Mouse (Mus musculus) limb, embryonic 14.5 days (tissue): ENCODE measurements at regions not wholly inside any gene's neighbourhood (a gene's known extent, or its start where the extent isn't known, plus 50 kb on each side); places are given as distances from the start of the nearest gene placed in this dataset.

ENCODE experiments used
- ATAC-seq: fragments of 200-750 bp; cut with Nextera tagmentation; 2 replicates; pipeline ENCODE4 v1.8.0; 2017; ENCODE audit warnings: low read depth, moderate number of reproducible peaks, moderate TSS enrichment; ENCODE audit not compliant: low FRiP score
- DNase-seq: peaks from one replicate; pipeline ENCODE4 v3.0.0-alpha.2; 2015; ENCODE audit warnings: low spot score
- H3K27ac ChIP-seq: fragments of 300-500 bp; sonication (generic); replicated peaks from 2 replicates; pipeline ENCODE4 v1.5.1; 2014; ENCODE audit warnings: low read depth, mild to moderate bottlenecking, low read length, moderate library complexity, mixed read lengths
- H3K27me3 ChIP-seq: fragments of 300-500 bp; sonication (generic); 2 replicates; pipeline ENCODE4 v1.6.1; 2014; ENCODE audit warnings: low read length, mixed read lengths; ENCODE audit not compliant: control insufficient read depth, insufficient read depth
- H3K36me3 ChIP-seq: fragments of 300-500 bp; sonication (generic); 2 replicates; pipeline ENCODE4 v1.6.1; 2014; ENCODE audit warnings: mild to moderate bottlenecking, low read length, moderate library complexity, mixed read lengths; ENCODE audit not compliant: control insufficient read depth, insufficient read depth
- H3K4me1 ChIP-seq: fragments of 300-500 bp; sonication (generic); 2 replicates; pipeline ENCODE4 v1.6.1; 2014; ENCODE audit warnings: antibody characterized with exemption, low read length, mixed read lengths; ENCODE audit not compliant: control insufficient read depth, insufficient read depth
- H3K4me2 ChIP-seq: fragments of 300-500 bp; sonication (generic); replicated peaks from 2 replicates; pipeline ENCODE4 v1.6.1; 2014; ENCODE audit warnings: low read depth, mild to moderate bottlenecking, low read length, moderate library complexity; ENCODE audit not compliant: severe bottlenecking
- H3K4me3 ChIP-seq: fragments of 300-500 bp; sonication (generic); replicated peaks from 2 replicates; pipeline ENCODE4 v1.5.1; 2014; ENCODE audit warnings: low read length
- H3K9ac ChIP-seq: fragments of 300-500 bp; sonication (generic); 2 replicates; pipeline ENCODE4 v1.6.1; 2014; ENCODE audit warnings: mild to moderate bottlenecking, low read depth, low read length, moderate library complexity; ENCODE audit not compliant: severe bottlenecking
- H3K9me3 ChIP-seq: fragments of 300-500 bp; sonication (generic); 2 replicates; pipeline ENCODE4 v1.6.1; 2016; ENCODE audit warnings: low read length; ENCODE audit not compliant: control insufficient read depth
- POLR2A ChIP-seq: fragments of 200-500 bp; IDR thresholded peaks from 2 replicates; pipeline ENCODE4 v1.8.0; 2012; ENCODE audit warnings: inconsistent platforms, mild to moderate bottlenecking, moderate library complexity, borderline replicate concordance; ENCODE audit not compliant: insufficient read depth, insufficient read length; ENCODE audit errors: extremely low read depth
- WGBS: fragments of 180-500 bp; shearing (Covaris S2); extraction: QIAGEN DNeasy Blood & Tissue Kit; methylation state at CpG from one replicate; pipeline ENCODE4 v1.1.7; 2014; 5-methylcytosine and 5-hydroxymethylcytosine counted together

- Histone ChIP-seq H3K27ac (no peak overlapping the region), H3K9ac (no peak overlapping the region), H3K36me3 (no peaks in the 10 kb centered on the region), H3K4me1 (no peaks in the 10 kb centered on the region), H3K4me3 (no peak overlapping the region), H3K9me3 (no peaks in the 10 kb centered on the region), H3K4me2 (no peak overlapping the region), H3K27me3 (no peaks in the 10 kb centered on the region)
- TF ChIP-seq POLR2A: no peak
- ATAC-seq (no peak), DNase-seq (no peak)
- WGBS: 72% methylated on average over 4 of the region's 4 CpGs
Observed at GRCm38 (mm10) chr6:64862901-64863300, 134.0 kb downstream of the Atoh1 start.

GRCm38 (mm10) chr6:64896420-64896819, 146.0 kb upstream of the Smarcad1 start:
- ATAC-seq: no peak
- no peaks in the 10 kb centered on the region for H3K27me3 ChIP-seq
- no peak overlapping the region for H3K4me3 ChIP-seq
- no peaks in the 10 kb centered on the region for H3K36me3 ChIP-seq
- H3K4me1 ChIP-seq: no peaks in the 10 kb centered on the region
- H3K27ac ChIP-seq: no peak overlapping the region
- no peak for DNase-seq
- TF ChIP-seq POLR2A: no peak
- H3K9ac ChIP-seq: no peak overlapping the region
- H3K4me2 ChIP-seq: no peak overlapping the region
- 74% methylated on average over 5 of the region's 5 CpGs for WGBS
- no peaks in the 10 kb centered on the region for H3K9me3 ChIP-seq
